ENCODE assay signal across 21 mouse cellular contexts in the genomic region with DNA sequence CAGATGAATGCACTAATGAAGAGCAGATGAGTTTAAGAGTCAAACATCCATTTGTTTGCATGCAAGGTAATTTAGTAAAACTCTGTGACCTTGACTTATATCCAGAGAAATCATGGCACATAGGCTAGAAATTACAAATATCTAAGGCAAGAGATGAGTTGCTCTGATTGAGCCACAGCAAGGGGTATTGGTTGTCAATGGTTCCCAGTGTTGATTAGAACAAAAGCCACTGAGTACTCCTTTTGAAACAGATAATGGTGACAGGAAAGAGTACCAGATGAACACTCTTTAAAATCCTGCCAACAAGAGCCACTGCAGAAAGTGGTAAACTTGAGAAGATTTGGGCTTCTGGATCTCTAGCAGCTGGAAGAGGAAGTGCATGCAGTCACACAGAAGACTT.
"Had no signal": no experiment of that assay in that cellular context is flagged by ENCODE, and none has a peak within 500 bp of the region (broad histone marks: within the 10 kb centered on the region; RNA-seq: fewer than 3 reads in every experiment).

No protein-coding gene starts in this region.

- H3K9me3 ChIP-seq: limb, embryonic 10.5 days; limb, embryonic 13.5 days; liver, embryonic 12.5 days; liver, embryonic 15.5 days; lung, embryonic 15.5 days; midbrain, embryonic 13.5 days; neural tube, embryonic 13.5 days; stomach, embryonic 15.5 days had no signal

- H3K9ac ChIP-seq: limb, embryonic 13.5 days; liver, embryonic 12.5 days; liver, embryonic 15.5 days; lung, embryonic 15.5 days; midbrain, embryonic 13.5 days; neural tube, embryonic 13.5 days; stomach, embryonic 15.5 days had no signal

- H3K4me3 ChIP-seq: layer of hippocampus, adult 2 months; limb, embryonic 10.5 days; limb, embryonic 13.5 days; liver, embryonic 12.5 days; liver, embryonic 15.5 days; lung, embryonic 15.5 days; midbrain, embryonic 13.5 days; myocyte; neural tube, embryonic 13.5 days; stomach, embryonic 15.5 days had no signal

- H3K27ac ChIP-seq: kidney, postnatal 0 days; layer of hippocampus, adult 2 months; limb, embryonic 10.5 days; limb, embryonic 13.5 days; liver, embryonic 12.5 days; liver, embryonic 15.5 days; lung, embryonic 15.5 days; midbrain, embryonic 13.5 days; neural tube, embryonic 13.5 days; stomach, embryonic 15.5 days had no signal

- DNase-seq: kidney, postnatal 25 days; layer of hippocampus, adult 9-11 months; liver; lung, adult 18-20 months; lung, postnatal 10 days; lung, postnatal 4 days; right cerebral cortex, adult 18-20 months; right cerebral cortex, postnatal 14 days; right cerebral cortex, postnatal 4 days; thymus, postnatal 25 days had no signal

- H3K36me3 ChIP-seq: limb, embryonic 10.5 days; limb, embryonic 13.5 days; liver, embryonic 12.5 days; liver, embryonic 15.5 days; lung, embryonic 15.5 days; midbrain, embryonic 13.5 days; neural tube, embryonic 13.5 days; stomach, embryonic 15.5 days had no signal

- H3K4me1 ChIP-seq: limb, embryonic 13.5 days; liver, embryonic 12.5 days; liver, embryonic 15.5 days; lung, embryonic 15.5 days; midbrain, embryonic 13.5 days; neural tube, embryonic 13.5 days; stomach, embryonic 15.5 days had no signal
